Mouse (Mus musculus): ENCODE results near the gene Mpdu1. TPM values are rescaled to one million over a fixed set of nuclear protein-coding genes. Genes with fewer than 3 reads are reported as not detected.
A peak's percentile ranks its signal among the peaks of the same experiment; 100 is the strongest.

Gene Mpdu1
- polyA plus RNA-seq, 1 experiment from 2014 or later = 80.9 TPM

GRCm38 (mm10) chr11:69671726-69672124, 9.3 kb upstream of the Mpdu1 start:
- 0% methylated on average over 43 of the region's 43 CpGs for WGBS
- Histone ChIP-seq H3K4me2 (peak overlapping the region; percentile 95), H3K27ac (peak overlapping the region; percentile 98), H3K27me3 (no peaks in the 10 kb centered on the region), H3K36me3 (replicated peaks) (peaks cover 76% of the 10 kb centered on the region), H3K9me3 (no peaks in the 10 kb centered on the region), H3K4me1 (peaks cover 30% of the 10 kb centered on the region), H3K4me3 (replicated peaks) (peak overlapping the region; percentile 99), H3K9ac (peak overlapping the region; percentile 99)
- peak; percentile 15 for ATAC-seq (ENCODE audit: low FRiP score)

GRCm38 (mm10) chr11:69670786-69671725, 8.6 kb upstream of the Mpdu1 start:
- Histone ChIP-seq H3K4me2 (peak overlapping the region; percentile 95), H3K27ac (peak overlapping the region; percentile 98), H3K9me3 (no peaks in the 10 kb centered on the region), H3K9ac (peak overlapping the region; percentile 99), H3K4me3 (replicated peaks) (peak overlapping the region; percentile 99), H3K4me1 (peaks cover 30% of the 10 kb centered on the region), H3K36me3 (replicated peaks) (peaks cover 76% of the 10 kb centered on the region), H3K27me3 (no peaks in the 10 kb centered on the region)
- ATAC-seq (ENCODE audit: low FRiP score) = peak; percentile 73
- under 1% methylated on average over 55 of the region's 61 CpGs for WGBS

- no peaks in the 10 kb centered on the region for H3K27me3 ChIP-seq
- H3K4me3 ChIP-seq (replicated peaks) = no peak overlapping the region
- H3K4me2 ChIP-seq = no peak overlapping the region
- WGBS = 82% methylated on average over 3 of the region's 3 CpGs
- no peak for ATAC-seq (ENCODE audit: low FRiP score)
- no peak overlapping the region for H3K9ac ChIP-seq
- peaks cover 68% of the 10 kb centered on the region for H3K36me3 ChIP-seq (replicated peaks)
- peaks cover 27% of the 10 kb centered on the region for H3K4me1 ChIP-seq
- no peaks in the 10 kb centered on the region for H3K9me3 ChIP-seq
- no peak overlapping the region for H3K27ac ChIP-seq
Observed at GRCm38 (mm10) chr11:69666665-69667005, 4.2 kb upstream of the Mpdu1 start.

GRCm38 (mm10) chr11:69665961-69666664, 3.7 kb upstream of the Mpdu1 start, which contains the start of gene Cd68:
Gene Cd68 (minus strand): TSS chr11:69666153.
- ATAC-seq (ENCODE audit: low FRiP score) = no peak
- 0 out of 2 replicates have a peak within 1 kb of the TSS, but pooled peaks have one; percentile 17 for H3K9ac ChIP-seq
- 29% methylated on average over 7 of the region's 7 CpGs for WGBS
- H3K36me3 ChIP-seq (replicated peaks) = peaks cover 68% of the 10 kb centered on the region
- H3K27ac ChIP-seq = no peak within 1 kb of the TSS
- no peak within 1 kb of the TSS for H3K4me2 ChIP-seq
- no peaks in the 10 kb centered on the region for H3K9me3 ChIP-seq
- H3K27me3 ChIP-seq = no peaks in the 10 kb centered on the region
- no peak within 1 kb of the TSS for H3K4me3 ChIP-seq (replicated peaks)
- peaks cover 32% of the 10 kb centered on the region for H3K4me1 ChIP-seq

GRCm38 (mm10) chr11:69665457-69665960, 3.1 kb upstream of the Mpdu1 start:
- Histone ChIP-seq H3K27ac (no peak overlapping the region), H3K27me3 (no peaks in the 10 kb centered on the region), H3K36me3 (replicated peaks) (peaks cover 64% of the 10 kb centered on the region), H3K4me1 (peaks cover 33% of the 10 kb centered on the region), H3K9ac (no peak overlapping the region), H3K4me3 (replicated peaks) (no peak overlapping the region), H3K4me2 (no peak overlapping the region), H3K9me3 (no peaks in the 10 kb centered on the region)
- 82% methylated on average over 9 of the region's 9 CpGs for WGBS
- no peak for ATAC-seq (ENCODE audit: low FRiP score)

GRCm38 (mm10) chr11:69664841-69665240, 2.4 kb upstream of the Mpdu1 start:
- 94% methylated on average over 7 of the region's 7 CpGs for WGBS
- H3K9ac ChIP-seq = no peak overlapping the region
- H3K9me3 ChIP-seq = no peaks in the 10 kb centered on the region
- H3K4me1 ChIP-seq = peaks cover 26% of the 10 kb centered on the region
- H3K4me3 ChIP-seq (replicated peaks) = no peak overlapping the region
- no peak overlapping the region for H3K27ac ChIP-seq
- peaks cover 58% of the 10 kb centered on the region for H3K36me3 ChIP-seq (replicated peaks)
- no peak for ATAC-seq (ENCODE audit: low FRiP score)
- no peak overlapping the region for H3K4me2 ChIP-seq
- H3K27me3 ChIP-seq = no peaks in the 10 kb centered on the region

GRCm38 (mm10) chr11:69663795-69664194, 1.4 kb upstream of the Mpdu1 start:
- peaks cover 52% of the 10 kb centered on the region for H3K36me3 ChIP-seq (replicated peaks)
- H3K4me1 ChIP-seq = peaks cover 18% of the 10 kb centered on the region
- WGBS = 88% methylated on average over 6 of the region's 6 CpGs
- no peak for ATAC-seq (ENCODE audit: low FRiP score)
- peak overlapping the region; percentile 98; the same call in 1 of the 2 replicates for H3K27ac ChIP-seq
- H3K9ac ChIP-seq = no peak overlapping the region
- no peaks in the 10 kb centered on the region for H3K9me3 ChIP-seq
- H3K27me3 ChIP-seq = no peaks in the 10 kb centered on the region
- no peak overlapping the region for H3K4me3 ChIP-seq (replicated peaks)
- H3K4me2 ChIP-seq = no peak overlapping the region

GRCm38 (mm10) chr11:69662967-69663671, 677 bp upstream of the Mpdu1 start:
- WGBS = 76% methylated on average over 13 of the region's 13 CpGs
- peak; percentile 18 for ATAC-seq (ENCODE audit: low FRiP score)

GRCm38 (mm10) chr11:69661221-69661881, 1.1 kb downstream of the Mpdu1 start:
- ATAC-seq (ENCODE audit: low FRiP score) = no peak
- no peaks in the 10 kb centered on the region for H3K27me3 ChIP-seq
- 85% methylated on average over 3 of the region's 3 CpGs for WGBS
- peak overlapping the region; percentile 63 for H3K9ac ChIP-seq
- peak overlapping the region; percentile 53 for H3K4me3 ChIP-seq (replicated peaks)
- H3K36me3 ChIP-seq (replicated peaks) = peaks cover 54% of the 10 kb centered on the region
- H3K27ac ChIP-seq = peak overlapping the region; percentile 98
- H3K4me2 ChIP-seq = peak overlapping the region; percentile 59
- no peaks in the 10 kb centered on the region for H3K9me3 ChIP-seq
- peaks cover 18% of the 10 kb centered on the region for H3K4me1 ChIP-seq

More at GRCm38 (mm10) chr11:69662967-69663671, 677 bp upstream of the Mpdu1 start:
- Histone ChIP-seq H3K4me2 (peak overlapping the region; percentile 59), H3K27me3 (no peaks in the 10 kb centered on the region), H3K9ac (peak overlapping the region; percentile 63), H3K9me3 (no peaks in the 10 kb centered on the region), H3K4me1 (peaks cover 18% of the 10 kb centered on the region), H3K27ac (peak overlapping the region; percentile 98), H3K36me3 (replicated peaks) (peaks cover 52% of the 10 kb centered on the region), H3K4me3 (replicated peaks) (peak overlapping the region; percentile 53)

GRCm38 (mm10) chr11:69657462-69657881, 5.0 kb downstream of the Mpdu1 start:
- Histone ChIP-seq H3K27ac (no peak overlapping the region), H3K27me3 (no peaks in the 10 kb centered on the region), H3K36me3 (replicated peaks) (peaks cover 56% of the 10 kb centered on the region), H3K4me3 (replicated peaks) (0 out of 2 replicates have a peak overlapping the region, but pooled peaks have one; percentile 2), H3K4me1 (peaks cover 27% of the 10 kb centered on the region), H3K9ac (no peak overlapping the region), H3K9me3 (no peaks in the 10 kb centered on the region), H3K4me2 (no peak overlapping the region)
- 83% methylated on average over 15 of the region's 15 CpGs for WGBS
- no peak for ATAC-seq (ENCODE audit: low FRiP score)
